Mouse (Mus musculus): ENCODE data around the gene Mylk4. TPM values are rescaled to one million over a fixed set of nuclear protein-coding genes. Genes with fewer than 3 reads are reported as not detected.

Gene Mylk4
- total RNA-seq, 2 experiments from 2014 or later, result 102 to 239 TPM

DNA sequence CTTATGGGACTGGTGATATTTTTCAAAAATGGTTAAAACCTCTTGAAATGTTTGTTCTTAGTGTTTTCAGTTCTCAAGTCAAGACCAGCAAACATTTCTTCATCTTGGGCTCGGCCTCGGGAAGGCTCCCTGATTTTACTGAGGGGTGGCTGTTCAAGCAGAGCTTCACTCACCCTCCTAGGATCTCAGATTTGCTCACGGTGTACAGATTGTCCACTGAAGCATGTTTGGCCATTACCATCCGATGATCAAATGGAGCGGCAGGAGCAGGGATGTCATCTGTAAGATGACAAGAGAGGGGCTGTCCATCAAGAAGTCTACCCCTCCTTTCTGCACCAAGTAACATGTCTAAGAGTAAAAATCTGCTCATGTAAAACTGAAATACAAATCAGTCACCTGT lies 59.1 kb downstream of the Mylk4 start:
- intact Hi-C loops (cut with DNase I; ENCODE audit: low total_unique reads), result no loop called here

DNA sequence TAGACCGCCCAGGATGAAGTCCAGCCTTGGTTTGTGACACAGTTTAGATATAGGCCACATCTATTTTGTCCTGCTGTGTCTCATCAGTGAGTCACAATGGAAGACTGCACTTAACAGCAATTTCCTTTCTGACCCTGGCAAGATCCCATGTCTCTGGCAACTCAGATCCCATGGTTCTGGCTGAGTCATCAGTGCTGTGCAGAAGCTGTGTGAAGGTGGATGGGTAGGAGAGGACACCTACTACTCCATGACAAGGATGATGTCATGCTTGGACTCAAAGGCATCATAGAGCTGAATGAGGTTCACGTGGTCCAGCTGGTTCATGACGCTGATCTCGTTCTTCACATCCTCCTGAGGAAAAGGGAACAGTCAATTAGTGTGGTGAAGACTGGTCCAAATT lies 62.0 kb downstream of the Mylk4 start:
- no peak for DNase-seq
- intact Hi-C loops (cut with DNase I; ENCODE audit: low total_unique reads), result no loop called here

More for the DNA sequence above, 59.1 kb downstream of the Mylk4 start:
- DNase-seq, result no peak

DNA sequence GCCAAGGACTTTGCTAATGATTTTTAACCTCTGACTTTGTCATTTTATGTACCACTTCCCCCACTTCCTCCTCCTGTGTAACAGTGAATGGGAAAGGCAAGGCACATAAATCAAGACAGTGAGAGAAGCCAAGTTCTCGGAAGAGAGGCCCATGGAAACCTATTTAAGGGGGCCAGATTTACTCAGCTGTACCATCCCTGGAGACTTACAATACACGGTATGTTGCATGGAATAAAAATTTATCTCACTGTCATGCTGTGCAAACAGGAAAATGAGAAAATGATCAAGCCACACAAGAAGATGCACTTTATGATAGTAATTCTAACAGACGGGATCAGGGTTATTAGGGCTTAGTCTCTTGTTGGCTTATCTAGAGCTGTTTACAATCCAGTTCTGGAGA lies 64.5 kb downstream of the Mylk4 start:
- intact Hi-C loops (cut with DNase I; ENCODE audit: low total_unique reads), result no loop called here

DNA sequence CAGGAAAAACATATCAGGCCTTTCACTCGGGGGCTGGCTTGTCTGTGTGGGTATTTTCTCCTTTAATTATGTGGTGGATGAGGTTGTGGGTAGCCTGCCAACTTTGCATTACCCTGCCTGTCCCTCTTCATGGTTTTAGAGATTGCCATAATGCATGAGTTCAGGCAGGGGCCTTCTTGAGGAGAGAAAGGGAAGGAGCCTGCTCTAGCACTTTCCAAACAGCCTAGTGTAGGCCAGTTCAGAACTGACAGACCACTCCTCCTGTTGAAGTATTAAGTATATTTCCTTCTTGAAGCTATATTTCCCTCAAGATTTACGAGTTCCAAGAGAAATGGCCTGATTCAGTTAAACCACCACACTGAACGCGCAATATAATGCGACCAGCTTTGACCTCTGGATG lies 66.0 kb downstream of the Mylk4 start:
- intact Hi-C loops (cut with DNase I; ENCODE audit: low total_unique reads), result no loop called here
- no peak for DNase-seq

More for the DNA sequence above, 64.5 kb downstream of the Mylk4 start:
- no peak for DNase-seq

DNA sequence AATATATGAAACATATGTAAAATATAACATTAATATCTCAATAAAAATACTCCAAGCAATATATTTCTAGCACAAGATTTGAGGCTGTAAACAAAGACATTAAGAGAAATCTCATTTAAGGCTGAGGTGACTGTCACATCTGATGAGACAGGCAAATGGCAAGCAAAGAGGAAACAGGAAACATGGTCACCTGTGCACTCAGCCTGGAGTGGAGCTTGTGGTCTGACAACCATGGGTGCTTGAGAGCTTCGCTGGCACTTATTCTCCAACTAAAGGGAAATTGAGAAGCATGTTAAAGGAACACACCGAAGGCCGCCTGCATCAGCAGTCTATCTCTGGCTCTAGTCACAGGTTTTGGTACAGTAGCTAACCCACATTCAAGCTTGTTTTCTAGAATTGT lies 71.2 kb downstream of the Mylk4 start:
- DNase-seq, result no peak
- intact Hi-C loops (cut with DNase I; ENCODE audit: low total_unique reads), result no loop called here

DNA sequence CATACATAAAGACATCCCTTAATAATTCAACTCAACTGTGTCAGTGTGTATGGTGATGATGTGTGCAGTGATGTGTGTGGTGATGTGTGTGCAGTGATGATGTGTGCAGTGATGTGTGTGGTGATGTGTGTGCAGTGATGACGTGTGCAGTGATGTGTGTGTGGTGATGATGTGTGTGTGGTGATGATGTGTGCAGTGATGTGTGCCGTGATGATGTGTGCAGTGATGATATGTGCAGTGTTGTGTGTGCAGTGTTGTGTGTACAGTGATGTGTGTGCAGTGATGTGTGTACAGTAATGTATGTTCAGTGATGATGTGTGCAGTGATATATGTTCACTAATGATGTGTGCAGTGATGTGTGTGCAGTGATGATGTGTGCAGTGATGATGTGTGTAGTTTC lies 75.9 kb downstream of the Mylk4 start:
- intact Hi-C loops (cut with DNase I; ENCODE audit: low total_unique reads), result no loop called here
- no peak for DNase-seq

DNA sequence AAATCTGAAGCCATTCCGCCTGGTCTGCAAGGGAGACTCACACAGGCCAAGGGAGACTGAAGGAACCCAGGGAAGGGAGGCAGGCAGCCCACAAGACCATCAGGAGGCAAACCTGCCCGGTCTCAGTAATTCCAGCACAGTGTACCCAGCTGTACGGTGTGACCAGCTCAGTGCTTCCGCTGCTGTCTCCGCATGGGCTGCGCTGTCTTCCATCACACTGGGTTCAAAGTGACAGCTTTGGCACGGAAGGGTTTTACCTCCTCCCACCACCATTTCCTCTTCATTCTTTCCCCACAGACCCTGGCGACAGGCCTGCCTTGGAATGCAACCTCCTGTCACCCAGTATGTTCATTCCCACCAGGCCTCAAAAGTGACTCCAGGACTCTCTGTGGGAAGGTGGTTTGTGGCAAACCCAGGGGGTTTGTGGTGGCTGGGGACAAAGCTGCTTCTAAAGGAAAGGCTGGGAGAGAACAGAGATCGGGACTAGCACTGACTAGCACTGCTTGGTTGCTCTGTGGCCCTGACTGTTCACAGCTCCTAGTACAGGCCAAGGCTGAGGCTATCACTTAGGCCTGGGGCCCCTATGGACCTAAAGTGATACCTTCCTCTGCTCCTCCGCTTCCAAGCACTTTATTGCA lies 77.0 kb downstream of the Mylk4 start:
- intact Hi-C loops (cut with DNase I; ENCODE audit: low total_unique reads), result no loop called here

DNA sequence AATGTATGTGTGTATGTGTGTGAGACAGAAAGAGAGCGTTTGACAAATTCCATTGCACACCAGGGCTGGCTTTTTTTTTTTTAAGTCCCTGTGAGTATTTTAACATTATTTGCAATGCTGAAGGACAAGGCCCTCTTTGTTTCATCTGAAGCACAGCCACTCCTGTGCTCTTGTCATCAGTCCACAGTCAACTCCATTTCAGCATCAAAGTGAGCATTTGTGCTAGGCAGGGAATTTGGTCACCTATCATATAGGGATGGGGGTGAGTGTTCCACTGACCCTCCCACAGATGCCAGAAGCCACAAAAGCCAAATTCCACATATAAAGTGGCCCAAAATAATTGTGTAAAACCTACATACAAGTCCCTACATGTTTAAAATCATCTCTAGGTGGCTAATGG lies 78.4 kb downstream of the Mylk4 start:
- DNase-seq, result no peak
- intact Hi-C loops (cut with DNase I; ENCODE audit: low total_unique reads), result no loop called here

More for the DNA sequence above, 77.0 kb downstream of the Mylk4 start:
- no peak for DNase-seq

DNA sequence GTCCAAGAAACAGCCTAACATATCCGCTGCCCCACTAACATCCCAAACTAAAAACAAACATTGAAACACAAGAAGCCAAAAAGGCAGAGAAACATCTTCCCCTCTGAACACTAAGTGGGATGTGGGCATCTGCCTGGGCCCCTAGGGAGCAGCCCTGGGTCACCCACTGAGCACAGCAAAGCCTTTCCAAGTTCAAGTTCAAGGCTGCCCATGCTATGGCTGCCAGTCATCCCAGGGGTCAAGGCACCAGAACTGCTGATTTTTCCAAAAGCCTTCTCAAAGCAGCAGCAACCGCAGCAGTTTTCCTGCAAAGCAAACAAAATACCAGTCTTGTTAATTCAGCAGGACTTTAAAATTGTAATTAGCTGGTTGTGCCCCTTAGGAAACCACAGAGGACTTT lies 78.8 kb downstream of the Mylk4 start:
- DNase-seq, result no peak
- intact Hi-C loops (cut with DNase I; ENCODE audit: low total_unique reads), result no loop called here

DNA sequence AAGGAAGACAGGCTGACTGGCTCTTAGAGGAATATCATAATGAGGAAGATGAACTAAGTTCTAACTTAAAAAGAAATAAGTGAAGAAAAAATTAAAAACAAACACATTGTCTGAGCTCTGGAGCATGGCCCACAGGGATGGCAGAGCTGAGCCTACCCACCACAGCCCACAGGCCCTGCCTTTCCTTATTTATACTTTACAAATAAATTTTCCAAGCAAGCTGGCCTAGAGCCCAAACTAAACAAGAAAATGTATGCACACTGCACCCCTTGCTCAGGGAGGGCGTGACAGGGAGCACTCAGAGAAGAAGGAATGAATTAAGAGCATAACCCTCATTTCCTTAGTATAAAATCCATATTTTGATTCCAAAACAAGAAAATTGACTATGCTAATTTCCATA lies 82.2 kb downstream of the Mylk4 start:
- intact Hi-C loops (cut with DNase I; ENCODE audit: low total_unique reads), result no loop called here
- no peak for DNase-seq

DNA sequence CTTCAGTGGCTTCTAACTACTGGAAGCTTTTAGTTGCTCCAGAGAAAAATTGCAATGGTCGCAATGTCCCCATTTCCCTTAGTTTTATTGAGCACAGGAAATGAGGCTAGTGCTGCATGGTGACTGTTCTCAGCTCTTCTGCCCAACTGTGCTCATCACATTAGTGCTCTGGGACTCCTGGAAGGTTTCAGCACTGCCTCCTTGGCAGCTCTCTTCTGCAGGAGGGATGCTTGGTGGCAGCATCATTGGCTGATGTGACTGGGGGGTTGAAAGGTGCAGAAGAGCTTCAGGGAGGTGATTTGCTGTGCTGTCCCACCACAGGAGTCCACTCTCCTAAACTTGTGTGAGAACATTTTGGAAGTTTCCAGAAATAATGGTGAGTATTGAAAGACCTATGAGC lies 84.4 kb downstream of the Mylk4 start:
- intact Hi-C loops (cut with DNase I; ENCODE audit: low total_unique reads), result no loop called here
- DNase-seq, result no peak

DNA sequence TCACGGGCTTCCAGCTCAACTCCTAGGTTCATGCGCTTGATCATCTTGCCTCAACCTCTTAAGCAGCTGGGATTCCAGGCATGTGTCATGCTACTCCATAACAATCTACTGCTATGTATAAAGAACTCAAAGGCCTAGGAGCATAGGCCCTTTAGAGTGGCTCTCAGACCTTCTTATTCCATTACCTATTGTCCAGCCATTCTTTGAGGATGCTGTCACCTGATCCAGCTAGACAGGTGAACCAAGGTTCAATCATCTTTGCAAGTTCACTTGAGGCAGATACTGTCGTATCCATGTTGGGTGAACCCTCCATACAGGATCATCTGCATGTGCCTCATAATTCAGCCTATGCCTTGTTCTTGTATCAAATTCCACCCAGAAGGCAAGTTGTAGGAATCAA lies 84.8 kb downstream of the Mylk4 start:
- no peak for DNase-seq
- intact Hi-C loops (cut with DNase I; ENCODE audit: low total_unique reads), result no loop called here

DNA sequence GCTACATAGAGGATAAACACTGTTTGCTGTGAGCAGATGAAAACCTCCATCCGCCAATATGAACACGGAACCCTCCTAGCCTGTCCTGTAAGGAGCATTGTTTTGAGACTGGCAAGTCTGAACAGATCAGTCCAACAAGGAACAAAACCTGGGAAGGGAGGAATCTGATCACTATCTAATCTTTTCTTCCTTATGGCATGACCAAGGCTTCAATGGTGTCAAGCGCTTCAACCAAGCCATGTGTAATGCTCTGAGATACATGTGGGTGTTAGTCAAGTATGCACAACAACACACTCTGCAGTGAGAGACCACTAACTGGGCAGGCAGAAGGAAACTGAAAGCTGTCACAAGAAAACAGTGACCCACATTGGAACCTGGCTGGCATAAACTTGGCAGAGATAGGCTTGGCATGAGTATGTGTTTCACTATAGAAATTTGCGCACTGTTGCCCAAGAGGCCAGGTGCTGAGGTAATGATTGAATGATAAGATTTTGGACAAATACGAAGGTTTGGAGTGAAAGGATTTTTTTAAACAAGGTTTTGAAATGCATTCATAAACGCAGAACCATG lies 89.8 kb downstream of the Mylk4 start:
- no peak for DNase-seq
- intact Hi-C loops (cut with DNase I; ENCODE audit: low total_unique reads), result no loop called here

DNA sequence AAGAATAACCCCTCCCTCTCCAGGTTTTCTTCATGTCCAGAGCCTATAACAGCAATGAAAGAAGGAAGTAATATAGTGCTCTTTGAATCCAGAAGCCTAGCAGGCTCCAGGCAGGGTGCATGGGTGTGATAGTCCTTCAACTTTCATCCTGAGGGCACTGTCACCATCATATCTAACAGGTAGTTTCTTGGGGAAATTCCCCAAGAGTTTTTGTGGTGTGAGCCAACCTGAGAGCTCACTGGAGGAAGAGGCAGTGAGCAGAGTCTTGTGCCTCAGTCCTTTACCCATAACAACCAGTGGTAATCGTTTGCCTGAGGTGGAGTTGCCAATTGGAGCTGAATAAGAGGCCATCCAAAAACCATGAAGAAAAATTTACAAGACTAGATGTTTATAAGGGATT lies 91.2 kb downstream of the Mylk4 start:
- no peak for DNase-seq
- intact Hi-C loops (cut with DNase I; ENCODE audit: low total_unique reads), result no loop called here

DNA sequence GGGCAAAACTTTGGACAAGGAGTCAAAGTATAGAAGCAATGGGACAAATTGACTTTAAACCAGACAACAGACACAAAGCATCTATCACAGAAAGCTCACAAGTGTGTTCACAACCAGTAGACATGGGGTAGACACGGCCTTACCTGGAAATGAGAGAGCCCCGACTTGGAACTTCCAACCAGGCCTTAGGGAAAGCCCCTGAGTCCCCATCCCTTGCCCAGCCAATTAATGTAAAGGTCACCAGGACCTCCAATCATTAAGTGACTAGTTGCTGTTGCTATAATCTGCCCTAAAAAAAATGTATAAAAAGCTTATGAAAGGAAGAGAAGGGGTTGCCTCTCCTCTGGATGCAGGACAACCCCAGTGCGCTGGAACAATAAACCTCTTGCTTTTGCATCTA lies 93.5 kb downstream of the Mylk4 start:
- intact Hi-C loops (cut with DNase I; ENCODE audit: low total_unique reads), result no loop called here
- no peak for DNase-seq

DNA sequence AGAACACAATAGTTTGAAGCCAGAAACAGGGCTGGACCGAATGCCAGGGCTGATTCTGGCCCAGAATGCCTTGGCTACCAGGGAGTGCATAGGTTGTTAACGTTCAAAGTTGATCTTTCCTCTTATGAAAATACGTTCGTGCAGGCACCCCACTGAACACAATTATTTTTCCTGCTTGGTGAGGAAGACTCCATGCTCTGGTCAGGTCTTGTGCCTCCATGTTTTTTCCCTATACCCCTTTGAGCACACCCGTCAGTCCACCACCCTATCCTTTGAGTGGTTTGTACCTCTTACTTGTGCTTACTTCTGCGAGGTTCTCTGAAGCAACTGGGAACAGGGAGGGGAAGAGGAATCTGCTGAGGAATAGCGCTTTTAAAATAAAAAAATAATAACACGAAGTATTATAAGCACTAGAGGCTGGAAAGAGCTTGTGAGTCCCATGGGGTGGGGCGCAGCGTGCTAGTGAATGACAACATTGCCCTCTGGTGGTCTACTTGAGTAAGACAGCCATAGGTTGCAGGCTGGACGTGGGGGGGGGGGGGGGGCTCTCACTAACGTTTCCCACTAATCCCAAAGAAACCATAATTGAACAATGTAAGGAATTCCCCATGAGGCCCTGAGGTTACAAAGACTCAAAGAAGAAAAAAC lies 102.8 kb downstream of the Mylk4 start:
- intact Hi-C loops (cut with DNase I; ENCODE audit: low total_unique reads), result loop anchor here (5.0 kb wide), 1 partner anchor 879 kb away; no protein-coding TSS in a partner anchor
- DNase-seq, result peak; percentile 70

DNA sequence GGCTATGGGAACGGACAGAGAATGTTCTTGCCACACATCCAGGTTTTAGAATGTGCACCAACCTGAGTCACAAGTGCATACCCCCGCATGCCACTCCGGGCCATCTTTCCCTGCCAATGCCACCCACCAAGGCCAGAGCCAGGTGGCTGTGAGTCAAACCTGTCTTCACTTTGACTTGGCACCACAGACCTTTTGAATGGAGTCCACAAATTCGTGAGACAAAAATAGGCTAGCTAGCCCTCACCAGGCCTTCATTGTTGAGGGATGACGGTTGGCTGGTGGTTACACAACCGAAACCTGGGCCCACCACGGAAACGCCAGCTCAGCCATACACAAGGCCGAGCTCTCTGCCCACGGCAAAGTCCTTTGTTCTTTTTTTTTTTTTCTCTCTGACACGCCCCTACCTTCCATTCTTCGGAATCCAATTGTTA lies 103.6 kb downstream of the Mylk4 start:
- intact Hi-C loops (cut with DNase I; ENCODE audit: low total_unique reads), result loop anchor here (5.0 kb wide), 1 partner anchor 878 kb away; no protein-coding TSS in a partner anchor
- DNase-seq, result no peak

DNA sequence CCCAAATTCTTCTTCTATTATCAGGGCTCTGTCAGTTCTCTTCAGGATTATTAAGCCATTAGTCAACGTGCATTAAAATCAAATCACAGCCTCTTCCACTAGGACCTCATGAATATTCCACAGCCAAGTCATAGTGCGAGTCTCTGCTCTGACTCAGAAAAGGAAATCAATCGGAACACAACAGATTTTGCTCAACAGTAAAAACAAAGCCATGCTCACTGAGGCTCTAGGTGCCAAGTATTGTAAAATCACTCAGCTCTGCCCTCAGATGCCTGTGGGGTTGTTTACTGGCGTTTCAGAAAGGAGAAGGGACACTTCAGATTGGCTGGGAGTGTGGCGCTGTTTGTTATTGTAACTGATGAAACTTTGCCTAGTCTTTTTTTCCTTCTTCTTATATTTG lies 104.8 kb downstream of the Mylk4 start:
- intact Hi-C loops (cut with DNase I; ENCODE audit: low total_unique reads), result loop anchor here (10.0 kb wide), 1 partner anchor 264 kb away; no protein-coding TSS in a partner anchor
- no peak for DNase-seq

DNA sequence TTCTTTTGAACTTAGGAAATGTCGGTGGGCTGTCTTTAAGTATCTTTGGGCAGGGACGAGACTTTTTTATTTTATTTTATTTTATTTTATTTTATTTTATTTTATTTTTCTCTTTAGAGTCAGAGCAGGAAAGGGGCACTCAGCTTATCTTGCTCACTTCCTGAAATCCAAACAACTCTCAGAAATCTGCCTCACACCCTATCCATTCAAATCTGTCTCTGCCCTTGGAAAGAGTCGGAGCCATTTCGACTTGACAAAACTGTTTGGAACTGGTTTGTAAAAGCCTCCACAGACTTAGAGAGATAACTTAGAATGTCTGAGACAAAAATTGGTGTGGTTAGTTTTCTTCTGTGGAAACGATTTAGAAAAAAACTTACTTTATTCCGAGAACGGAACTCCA lies 113.0 kb downstream of the Mylk4 start:
- no peak for DNase-seq
- intact Hi-C loops (cut with DNase I; ENCODE audit: low total_unique reads), result loop anchor here (10.0 kb wide), 1 partner anchor 256 kb away; no protein-coding TSS in a partner anchor

DNA sequence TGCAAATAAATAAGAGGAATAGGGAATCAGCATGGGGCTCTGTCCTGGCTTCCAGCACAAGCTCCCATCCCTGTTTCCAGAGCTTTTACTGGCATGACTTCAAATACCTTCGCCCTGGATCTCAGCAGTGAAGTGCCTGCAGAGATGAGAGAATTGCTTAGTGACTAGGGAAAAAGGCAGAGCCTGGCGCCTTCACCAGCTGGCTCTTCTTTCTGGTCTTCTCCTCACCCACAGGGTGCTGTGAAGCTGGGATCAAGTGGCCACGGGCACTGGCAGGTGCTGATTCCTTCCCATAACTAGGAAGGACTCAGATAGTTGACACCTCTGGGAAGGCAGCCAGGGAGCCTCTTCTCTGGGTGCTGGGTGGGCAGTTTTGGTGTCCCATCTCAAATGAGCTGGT lies 115.5 kb downstream of the Mylk4 start:
- DNase-seq, result peak; percentile 40
- intact Hi-C loops (cut with DNase I; ENCODE audit: low total_unique reads), result no loop called here

DNA sequence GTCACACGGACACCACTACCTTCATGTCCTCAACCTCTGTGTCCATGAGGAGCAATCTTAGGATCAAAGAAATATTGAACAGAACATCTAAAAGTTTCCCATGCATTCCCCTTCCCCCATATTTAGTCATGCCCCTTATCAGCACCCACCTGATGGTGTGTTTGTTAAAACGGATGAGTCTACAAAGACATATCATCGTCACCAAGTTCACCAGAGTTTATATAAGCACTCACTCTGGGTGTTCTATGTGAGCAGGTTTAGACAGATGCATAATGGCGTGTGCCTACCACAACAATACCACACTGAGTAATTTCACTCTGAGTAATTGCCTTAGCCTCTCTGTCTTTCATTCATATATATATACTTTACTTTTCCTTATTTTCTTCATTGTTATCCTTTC lies 116.4 kb downstream of the Mylk4 start:
- intact Hi-C loops (cut with DNase I; ENCODE audit: low total_unique reads), result no loop called here
- DNase-seq, result no peak

Measured in gastrocnemius, postnatal 14 days (tissue).